Mouse (Mus musculus): ENCODE data around the gene Otol1. TPM values are rescaled to one million over a fixed set of nuclear protein-coding genes. Genes with fewer than 3 reads are reported as not detected.

Gene Otol1
- polyA plus RNA-seq (2015; fragmentation: Illumina TruSeq; extraction: RNeasy Lipid Tissue Mini Kit (QIAGEN cat#74804); ENCODE audit: insufficient read depth, low replicate concordance): not detected

DNA sequence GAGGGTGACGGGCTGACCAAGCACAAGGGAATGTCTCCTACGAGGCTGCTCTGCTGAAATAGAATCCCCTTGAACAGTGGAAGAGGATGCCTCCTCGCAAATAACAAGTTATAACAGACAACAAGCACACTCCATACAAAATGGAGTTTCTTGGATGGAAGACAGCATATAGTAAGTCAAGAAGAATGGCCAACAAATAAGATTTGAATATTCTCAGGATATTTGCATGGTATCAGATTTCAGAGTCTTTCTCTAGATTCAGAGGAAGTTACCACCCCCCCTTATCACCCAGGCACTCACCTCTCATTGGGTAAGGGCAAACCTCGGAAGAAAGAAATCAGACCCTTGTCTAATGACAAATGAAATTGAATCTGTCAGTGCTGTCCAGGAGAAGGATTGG lies at the start of gene Otol1:
Otol1 (plus strand) TSS at position 301 of the 400 bp plus-strand sequence.

Other genes with a start within 250 kb of the Otol1 start
- not detected for gene Sptssb, start 147.7 kb upstream of the Otol1 start, polyA plus RNA-seq (2015; fragmentation: Illumina TruSeq; extraction: RNeasy Lipid Tissue Mini Kit (QIAGEN cat#74804); ENCODE audit: insufficient read depth, low replicate concordance)